Mouse (Mus musculus) right cerebral cortex, postnatal 14 days (tissue): ENCODE measurements at regions not wholly inside any gene's neighbourhood (a gene's known extent, or its start where the extent isn't known, plus 50 kb on each side); places are given as distances from the start of the nearest gene placed in this dataset.
A peak's percentile ranks its signal among the peaks of the same experiment; 100 is the strongest.

Experiments
- DNase-seq: peaks from one replicate; pipeline ENCODE4 v3.0.0; 2022

DNA sequence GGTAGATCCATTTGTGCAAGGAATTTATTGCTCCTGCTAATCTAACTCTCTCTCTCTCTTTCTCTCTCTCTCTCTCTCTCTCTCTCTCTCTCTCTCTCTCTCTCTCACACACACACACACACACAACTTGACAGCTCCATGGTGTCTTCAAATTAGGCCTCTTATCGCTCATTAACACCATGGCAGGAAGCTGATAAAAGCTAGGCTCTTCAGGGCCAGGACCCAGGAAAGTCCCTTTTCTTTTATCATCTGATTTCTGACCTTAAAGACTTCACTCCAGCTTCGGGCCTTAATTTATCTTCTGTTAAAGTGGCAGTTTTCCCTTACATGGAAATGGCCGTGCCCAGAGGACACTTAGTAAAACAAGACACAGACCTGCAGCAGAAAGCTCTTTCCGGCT is 178.4 kb upstream of the Bmp2 start:
- no peak for DNase-seq

DNA sequence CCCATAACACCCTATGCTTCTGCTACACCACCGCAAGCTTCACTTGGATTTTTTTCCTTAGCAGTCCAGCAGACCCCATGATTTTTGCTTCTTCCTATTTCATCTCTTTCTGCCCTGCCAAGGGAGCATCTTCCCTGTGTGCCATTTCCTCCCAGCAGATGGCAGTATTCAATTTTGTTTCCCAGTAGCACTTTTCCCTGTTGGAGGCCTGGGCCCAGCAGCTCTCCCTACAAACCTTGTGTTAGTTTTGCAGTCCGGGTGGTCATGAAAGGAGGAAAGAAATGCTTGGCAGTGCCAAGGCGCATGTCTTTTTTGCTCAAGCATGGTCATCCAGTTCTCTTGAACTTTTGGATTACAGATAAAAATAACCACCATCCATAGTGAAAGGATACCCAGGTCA is 170.9 kb upstream of the Bmp2 start:
- DNase-seq = peak; percentile 42

DNA sequence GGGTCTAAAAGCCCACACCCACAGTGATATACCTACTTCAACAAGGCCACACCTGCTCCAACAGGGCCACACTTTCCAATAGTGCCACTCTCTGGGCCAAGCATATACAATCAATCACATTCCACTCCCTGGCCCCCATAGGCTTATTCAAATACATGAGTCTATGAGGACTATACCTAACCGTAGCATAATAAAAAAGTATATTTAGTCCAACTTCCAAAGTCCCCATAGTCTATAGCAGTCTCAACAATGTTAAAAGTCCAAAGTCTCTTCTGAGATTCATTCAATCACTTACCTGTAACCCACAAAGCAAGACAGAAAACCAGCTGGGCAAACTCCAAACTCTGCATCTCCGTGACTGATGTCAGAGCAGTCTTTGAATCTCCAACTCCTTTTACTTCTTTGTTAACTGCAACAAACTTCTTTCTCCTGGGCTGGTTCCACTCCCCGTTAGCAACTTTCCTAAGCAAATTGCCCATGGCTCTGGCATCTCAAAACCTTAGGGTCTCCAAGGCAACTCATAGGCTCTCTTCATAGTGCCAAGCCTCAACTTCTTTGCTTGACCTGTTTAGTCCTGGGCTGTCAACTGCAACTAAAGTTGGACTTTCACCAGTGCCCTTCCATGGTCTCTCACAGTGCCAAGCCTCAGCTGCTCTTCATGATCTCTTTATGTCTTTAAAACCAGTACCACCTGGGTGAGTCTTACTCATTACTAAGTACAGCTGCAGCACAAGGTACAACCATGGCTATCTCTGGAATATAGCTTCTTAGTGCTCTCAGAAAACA is 168.6 kb upstream of the Bmp2 start:
- no peak for DNase-seq

DNA sequence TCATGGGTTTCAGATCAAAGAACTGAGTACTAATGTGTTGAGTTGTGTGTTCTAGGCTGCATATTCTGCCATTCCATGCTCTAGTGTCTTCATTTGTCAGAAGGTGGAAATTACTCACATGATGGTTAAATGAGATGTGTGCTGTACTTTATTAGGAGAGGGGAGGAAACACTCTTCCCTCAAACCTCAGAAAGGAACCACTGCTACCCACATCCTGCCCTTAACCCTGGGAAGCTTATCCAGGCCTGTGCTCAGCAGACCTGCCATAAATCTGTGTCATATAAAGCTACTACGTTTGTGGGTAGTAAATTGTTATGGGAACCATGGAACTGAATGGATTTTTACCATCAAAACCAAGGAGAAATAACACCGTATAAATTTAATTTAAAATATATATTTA is 166.7 kb upstream of the Bmp2 start:
- no peak for DNase-seq

DNA sequence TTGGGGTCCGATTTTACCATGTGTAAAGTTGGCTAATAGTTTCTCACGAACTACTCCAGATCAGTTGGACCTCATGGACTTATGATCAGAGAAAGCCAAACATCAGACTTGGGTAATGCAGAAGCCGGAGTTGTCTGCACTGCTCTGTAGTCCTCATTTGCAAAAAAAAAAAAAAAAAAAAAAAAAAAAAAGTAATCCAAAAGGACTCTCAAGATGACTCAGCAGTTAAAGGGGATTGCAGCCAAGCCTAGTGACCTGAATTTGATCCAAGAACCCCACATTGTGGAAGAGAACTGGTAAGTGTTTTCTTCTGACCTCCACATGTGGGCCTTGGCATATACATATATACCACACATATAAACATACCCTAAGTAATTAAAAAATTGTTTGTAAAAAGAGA is 164.6 kb upstream of the Bmp2 start:
- no peak for DNase-seq

DNA sequence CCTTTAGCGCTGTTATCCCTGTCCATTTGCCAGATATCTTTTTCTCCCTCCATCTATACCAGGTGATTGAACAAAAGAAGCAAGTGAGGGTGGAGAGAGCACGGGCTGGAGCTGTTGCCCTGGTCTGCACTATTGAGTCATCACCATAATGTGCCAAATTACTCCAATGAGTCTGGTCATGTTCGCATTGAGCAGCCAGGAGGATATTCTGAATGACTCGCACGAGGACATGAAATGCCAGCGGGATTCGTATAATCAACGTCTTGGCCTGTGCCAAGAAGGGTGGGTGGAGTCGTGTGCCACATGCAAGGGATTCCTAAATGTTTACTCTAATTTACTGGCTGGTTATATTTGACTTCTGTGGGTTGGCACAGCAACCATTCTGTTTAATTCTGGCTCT is 159.7 kb upstream of the Bmp2 start:
- DNase-seq = peak; percentile 13

DNA sequence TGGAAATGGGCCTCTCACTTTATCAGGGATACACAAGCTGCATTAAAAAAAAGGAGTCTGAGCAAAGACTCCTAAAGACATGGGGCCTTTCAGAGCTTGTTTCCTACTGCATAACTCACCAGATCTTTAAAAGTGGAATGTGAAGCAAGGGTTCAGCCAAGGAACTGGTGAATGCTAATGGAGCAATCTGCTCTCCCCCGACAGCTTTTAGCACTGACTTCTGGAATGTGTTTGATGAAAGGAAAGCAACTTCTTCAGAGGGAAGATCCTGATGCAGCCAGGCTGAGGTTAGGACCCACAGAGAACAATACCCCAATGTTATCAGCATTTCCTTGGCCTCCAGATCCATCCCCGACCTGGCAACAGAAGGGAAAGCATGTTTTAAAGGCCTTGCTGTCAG is 154.4 kb upstream of the Bmp2 start:
- no peak for DNase-seq

DNA sequence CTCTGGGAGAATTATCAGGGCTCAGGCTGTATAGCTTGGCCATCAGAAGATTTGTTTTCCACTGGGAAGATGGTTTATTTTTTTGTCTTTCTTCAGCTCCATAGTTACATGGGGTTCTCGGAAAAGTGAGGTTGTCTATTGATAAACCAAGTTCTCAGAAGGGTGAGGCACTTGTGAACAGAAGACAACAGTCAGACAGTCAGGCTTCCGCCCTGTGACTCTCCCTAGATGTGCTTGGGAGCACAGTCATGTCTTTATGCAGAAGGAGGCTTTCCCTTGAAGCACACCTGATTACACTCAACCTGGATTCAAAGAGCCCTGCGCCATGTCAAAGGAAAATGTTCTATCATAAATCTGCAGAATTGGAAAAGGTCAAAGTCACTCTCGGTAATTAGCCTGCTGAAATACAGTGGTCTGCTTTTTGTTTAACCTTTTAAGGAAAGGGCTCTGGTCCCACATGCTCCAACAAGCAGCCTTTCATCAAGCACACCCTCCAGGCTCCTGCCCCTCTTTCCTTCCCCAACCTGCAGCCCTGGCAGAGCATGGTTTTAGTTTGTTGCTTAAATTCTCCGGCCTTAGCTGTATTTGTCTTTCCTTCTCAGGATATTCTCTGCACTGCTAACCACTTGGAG is 152.8 kb upstream of the Bmp2 start:
- DNase-seq = no peak

DNA sequence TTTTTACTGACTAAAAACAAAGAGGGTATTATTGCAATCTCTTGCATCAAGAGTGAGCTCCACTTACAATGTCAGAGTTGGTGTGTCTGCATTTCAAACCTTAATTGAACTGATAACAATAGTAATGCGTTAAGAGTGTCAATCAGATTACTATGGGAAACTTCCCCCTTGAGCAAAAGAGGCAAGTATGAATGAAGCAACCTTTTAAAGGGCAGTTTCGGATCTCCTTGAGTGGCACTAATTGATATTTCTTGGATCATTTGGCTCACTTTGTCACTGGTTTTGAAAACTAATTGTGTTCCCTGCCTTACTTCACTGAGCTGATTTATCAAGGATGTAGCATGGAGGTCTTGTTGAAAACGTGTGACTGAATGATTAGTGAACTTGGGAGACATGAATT is 151.0 kb upstream of the Bmp2 start:
- no peak for DNase-seq

DNA sequence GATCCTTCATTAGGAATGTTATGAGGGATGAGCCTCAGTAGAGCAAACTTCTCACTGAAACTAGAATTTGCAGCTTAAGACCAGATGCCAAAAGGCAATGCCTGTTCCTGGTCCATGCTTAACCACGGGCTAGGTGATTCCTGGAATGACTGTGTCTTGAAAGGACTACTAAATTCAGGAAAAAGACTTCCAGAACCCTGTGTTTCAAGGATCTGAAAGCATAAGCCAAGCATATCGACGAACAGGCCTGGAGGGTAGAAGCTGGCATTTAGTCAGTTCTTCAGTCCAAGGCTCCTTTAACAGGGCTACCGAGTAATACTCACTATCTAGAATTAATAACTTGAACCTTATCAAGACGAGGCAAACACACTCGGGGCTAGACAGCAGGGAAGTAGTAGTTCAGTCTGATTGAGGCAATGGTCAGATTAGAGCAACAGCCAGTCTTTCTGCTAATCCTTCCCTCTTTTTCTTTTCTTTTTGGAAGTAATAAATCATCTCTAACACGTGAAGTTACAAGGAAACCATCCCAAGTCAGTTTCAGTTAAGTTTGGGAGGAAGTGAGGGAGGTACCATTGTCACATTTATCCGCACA is 134.9 kb upstream of the Bmp2 start:
- DNase-seq = no peak

DNA sequence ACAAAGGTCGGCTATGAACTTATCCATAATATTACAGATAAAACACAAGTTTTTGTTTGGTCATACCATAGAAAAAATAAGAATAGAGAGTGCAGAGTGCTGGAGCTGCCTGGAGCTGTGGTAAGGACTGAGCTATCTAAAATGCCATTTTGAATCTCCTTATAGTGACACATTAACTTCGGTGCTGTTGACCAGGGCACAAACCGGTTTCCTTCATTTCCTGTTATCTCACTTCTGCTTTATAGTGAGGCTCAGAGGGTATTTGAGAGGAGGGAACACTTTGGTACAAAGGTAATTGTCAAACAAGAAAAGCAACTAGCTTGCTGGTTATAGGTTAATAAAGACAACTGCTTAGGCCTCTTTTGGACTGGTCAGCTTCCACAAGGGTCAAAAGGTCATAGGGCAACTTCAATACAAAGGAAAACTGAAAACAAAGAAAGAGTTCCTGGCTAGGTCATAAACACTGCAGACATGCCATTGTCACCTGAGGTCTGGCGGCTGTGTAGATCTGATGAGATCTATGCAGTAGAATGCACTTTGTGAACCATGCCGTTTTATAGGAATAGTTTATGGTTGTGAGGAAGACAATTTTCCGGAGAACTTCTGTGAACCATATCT is 132.2 kb upstream of the Bmp2 start:
- no peak for DNase-seq

DNA sequence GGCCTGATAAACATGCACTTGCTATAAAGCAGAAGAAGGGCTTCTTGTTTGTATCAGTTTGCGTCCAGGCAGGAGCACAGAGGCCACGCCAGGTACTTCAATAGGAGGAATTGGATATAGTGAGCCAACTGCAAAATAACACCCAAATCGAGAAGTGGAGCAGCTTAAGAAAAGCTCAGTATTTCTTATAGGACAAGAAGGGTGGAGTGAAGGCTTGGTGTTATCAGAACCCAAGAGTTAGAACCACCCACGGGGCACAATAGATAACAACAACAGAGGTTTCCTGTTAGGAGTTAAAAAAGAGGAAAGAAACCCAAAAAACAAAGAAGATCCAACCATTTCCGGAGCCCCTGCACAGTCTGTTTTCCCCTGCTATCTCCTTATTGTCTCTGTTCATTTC is 126.4 kb upstream of the Bmp2 start:
- no peak for DNase-seq

DNA sequence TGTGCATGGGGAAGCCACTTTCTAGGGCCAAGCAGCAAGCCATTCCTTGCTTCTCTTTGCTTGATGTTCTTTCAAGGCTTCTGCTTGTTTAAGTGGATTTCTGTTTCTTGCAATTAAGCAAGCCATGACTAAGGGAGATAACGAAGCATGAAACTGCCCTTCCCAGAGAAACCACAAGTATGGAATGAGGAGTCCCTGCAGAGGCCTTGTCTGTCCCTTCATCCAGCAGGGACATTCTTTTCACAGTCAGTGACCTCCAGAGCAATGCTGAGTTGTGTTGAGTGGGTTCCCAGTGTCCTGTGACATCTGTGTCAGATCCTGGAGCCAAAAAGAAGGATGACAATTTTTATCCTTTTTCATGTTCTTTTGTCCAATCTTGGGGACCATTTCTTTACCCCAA is 124.9 kb upstream of the Bmp2 start:
- no peak for DNase-seq

DNA sequence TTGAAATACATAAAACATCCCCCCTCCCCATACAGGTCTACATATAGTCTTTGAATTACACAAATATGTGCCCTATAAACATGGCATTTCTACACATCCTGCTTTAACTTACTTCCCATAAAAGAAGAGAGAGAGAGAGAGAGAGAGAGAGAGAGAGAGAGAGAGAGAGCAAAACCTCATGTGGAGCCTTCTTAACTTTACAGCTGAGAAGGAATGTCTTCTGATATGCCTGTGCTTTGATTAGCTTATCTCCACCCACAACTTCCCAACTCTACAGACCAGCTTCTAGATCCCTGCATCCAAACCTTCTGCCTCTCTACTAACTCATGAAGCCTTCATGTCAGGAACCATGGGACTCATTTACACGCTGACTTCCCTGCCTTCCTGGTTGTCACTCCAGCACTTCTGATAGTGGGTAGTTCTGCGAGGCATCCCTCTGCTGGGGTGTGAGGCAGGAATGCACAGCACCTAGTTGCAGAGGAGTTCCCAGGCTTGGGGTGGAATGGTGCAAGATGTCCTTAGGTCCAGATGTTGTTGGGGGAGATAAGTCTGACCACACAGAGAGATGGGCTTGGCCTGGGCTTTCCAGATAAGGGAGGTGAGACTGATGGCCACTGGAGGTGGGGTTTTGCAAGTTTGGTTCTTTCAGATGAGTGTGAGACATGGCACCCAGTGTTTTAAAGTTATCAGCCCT is 122.4 kb upstream of the Bmp2 start:
- no peak for DNase-seq

DNA sequence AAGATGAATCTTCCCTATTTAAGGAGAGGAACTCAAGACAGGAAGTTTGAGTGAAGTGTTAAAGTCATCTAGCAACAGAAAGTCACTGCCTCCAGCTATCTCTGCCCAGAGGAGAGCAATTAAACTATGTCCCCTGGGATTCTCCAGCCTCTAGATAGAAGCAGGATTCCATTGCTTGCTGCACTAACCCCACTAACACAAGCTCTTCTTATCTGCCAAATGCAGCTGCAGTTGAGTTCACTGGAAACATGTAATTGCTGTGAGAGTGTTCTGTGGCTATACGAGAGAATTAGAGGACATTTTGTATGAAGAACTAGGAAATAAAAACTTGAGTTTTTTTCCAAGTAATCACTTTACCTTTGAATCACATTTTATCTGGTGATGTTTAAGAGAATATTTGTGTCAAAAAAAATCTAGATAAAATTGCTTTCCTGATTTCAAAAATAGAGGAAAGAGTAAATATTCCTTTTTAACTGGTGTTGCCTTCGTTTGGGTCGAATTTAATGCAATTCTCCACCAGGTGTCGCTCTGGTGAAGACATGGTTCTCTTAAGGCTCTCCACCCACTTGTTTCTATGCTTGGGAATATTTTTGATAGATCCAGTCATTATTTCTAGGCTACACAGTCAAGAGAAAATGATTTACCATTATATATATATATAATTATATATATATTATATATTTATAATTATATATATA is 121.1 kb upstream of the Bmp2 start:
- DNase-seq = peak; percentile 9

DNA sequence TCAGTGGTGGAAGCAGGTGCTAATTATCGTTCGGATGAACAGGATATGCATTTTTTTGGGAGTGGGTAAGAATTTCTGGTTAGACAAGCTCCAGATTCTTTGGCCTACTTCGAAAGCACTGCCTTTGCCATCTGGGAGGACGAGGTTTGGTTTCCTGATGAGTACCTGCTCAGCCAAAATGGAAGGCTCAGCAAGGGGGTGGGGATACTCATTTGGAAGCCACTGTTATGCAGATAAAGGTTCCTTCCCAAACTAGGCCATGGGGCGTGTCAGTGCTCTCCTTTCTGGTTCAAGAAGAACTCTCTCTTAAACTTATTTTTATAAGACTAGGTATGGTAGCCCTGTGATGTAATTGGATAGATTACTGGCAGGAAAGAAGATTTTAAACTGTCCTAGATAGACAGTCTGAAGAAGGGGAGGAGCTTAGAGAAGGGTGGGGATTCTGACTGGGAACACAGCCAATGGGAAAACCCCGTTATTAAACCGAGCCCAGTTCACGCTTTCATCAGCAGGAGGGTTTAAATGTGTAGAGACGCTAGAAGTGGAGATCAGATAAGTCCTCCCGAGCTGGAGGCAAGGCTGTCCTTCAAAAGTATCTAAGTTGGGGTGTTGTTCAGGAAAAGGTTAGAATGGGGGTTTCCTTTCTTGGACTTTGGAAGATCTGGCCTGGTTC is 119.7 kb upstream of the Bmp2 start:
- DNase-seq = no peak

DNA sequence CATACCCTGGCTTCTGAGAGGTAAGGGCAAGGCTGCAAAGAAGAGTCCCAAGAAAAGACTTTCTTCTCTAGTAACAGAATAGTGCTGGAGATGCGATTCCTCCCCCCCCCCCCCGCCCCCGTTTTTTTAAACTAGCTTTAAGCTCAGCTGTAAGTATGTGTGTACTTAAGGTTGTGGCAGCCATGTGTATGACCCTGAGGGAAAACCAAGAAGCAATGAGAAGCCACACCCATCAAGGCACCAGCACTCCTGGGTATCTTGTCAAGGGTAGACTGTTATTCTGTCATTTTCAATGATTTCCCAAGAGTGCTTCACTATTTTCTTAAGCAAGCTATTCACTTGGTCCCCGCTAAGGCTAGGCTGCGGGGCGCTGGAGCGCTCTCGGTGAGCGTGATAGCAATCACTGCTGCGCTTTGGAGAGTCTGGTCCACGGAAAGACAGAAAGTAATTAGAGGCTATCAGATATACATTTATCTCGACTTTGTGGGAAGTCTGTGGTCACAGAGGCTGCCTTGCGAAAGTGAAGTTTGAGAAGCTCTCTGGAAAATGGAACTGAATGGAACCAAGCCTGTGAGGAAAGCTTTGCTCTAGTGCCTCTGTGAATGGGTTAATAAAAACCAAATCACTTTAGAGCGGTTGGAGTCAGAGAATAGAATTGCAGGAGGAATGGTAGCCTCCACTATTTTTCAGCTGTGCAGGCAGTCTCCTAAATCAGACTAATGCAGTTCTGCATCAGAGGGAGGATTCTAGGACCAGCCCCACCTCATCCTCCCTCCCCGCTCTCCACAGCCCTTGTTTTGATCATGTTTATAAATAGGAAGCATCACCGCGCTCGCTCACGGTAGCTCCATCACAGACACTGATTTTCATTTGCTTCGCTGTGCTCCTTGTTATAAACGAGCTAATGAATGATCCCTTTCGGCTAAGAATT is 114.8 kb upstream of the Bmp2 start:
- peak; percentile 8 for DNase-seq

DNA sequence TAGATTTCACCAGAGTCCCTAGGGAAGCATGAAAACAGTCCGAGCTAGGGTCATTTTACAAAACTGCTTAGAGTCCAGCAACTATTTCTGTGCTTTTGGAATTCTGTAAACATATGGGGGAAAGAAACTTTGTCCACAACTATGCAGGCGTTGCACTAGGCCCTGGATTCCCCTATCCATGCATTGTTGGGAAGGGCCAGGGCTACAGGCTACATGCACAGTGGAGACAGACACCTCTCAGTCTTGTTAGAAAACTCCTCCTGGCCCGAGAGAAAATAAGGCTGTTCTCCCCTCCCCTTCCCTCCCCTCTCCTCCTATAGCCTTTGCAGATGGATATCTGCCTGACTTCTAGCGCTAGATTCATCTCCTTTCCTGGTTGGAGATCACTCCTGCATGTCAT is 113.9 kb upstream of the Bmp2 start:
- DNase-seq = no peak

DNA sequence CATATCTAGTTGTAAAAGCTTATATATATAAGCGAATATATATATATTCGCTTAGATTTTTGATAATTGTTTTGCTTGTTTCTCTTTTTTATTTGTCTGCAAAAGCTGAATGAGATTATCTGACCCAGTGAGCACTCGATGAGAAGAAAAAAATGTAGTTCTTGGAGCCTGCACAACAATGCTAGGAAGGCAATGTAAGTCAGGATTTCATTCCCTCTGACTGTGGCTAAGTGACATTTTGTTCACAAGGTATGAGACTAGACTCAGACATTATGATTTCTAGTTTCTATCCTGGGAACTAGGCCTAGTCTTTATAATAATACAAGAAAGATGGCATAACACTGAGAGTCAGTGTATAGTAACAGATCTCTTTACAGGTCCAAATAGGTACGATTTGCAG is 108.9 kb upstream of the Bmp2 start:
- no peak for DNase-seq

DNA sequence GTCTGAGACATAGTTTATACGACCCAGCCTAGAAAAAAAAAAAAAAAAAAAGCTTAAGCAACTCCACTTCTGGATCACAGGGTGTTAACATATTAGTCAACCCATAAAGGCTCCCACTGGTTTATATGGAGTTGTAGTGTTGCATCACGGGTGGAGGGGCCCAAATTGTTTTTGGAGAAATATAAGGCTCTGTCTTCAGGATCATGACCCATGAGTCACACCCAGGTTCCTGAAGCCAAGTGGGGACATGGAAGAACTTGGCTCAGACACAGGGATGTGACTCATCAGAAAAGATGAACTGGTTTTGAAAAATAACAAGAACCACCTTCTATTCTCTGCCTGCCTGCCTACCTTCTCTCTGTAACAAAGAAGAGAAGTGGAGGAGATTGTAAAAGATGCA is 108.5 kb upstream of the Bmp2 start:
- no peak for DNase-seq

DNA sequence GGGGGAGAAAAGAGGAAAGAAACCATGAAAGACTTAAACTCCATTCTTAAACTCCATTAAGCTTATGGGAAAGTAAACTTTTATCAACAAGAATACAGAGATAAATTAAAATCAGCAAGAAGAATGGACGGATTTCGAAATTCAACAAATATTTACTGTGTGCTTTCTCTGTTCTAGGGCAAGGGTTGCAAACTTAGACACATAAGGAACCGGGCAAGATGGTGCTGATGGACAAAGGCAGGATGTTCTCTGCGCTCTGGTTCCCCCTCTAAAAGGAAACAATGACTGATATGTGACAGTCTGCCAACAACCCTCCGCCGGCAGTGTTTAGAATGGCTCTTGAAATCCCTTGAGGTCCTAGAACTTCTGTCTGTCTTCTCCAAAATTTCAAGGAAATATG is 99.0 kb upstream of the Bmp2 start:
- DNase-seq = no peak
